Mouse (Mus musculus): ENCODE results near the gene Crabp1. TPM values are rescaled to one million over a fixed set of nuclear protein-coding genes. Genes with fewer than 3 reads are reported as not detected.

Gene Crabp1
- 21.4 and 24.5 TPM in 2 replicates for polyA plus RNA-seq (2016; fragmentation: Nextera tagmentation; extraction: Ambion mirVana)

DNA sequence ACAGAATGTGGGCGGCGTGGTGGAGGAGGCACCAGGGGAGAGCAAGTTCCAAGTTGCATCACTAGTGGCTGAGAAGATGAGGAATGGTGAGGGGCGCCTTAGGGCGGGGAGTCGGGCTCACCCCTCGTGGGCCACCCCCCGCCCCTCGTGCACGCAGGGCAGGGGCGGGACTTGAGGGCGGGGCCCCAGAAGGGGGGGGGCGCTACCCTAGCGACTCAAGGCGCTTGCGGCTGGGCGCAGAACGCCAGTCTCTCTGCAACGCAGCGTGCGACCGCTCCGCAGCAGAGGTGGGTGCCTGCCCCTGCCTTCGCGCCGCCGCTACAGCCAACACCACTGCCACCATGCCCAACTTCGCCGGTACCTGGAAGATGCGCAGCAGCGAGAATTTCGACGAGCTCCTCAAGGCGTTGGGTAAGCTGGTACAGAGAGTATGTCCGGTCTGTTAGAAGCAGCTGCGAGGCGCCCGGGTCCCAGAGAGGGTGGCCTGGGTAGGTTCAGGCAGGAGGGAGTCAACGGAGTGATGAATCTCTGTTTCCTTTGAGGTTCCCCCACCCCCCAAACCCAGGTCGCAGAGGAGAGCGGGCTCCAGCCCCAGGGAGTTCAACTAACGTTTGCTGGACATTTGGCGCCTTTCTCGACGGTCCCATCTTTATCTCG lies at the start of gene Crabp1:
Gene Crabp1, plus strand, starts transcription at position 188 of the 657 bp plus-strand sequence.
- H3K9ac ChIP-seq: peak within 1 kb of the TSS; percentile 58
- no peak; the same call in 1 of the 2 replicates for ATAC-seq (ENCODE audit: insufficient number of reproducible peaks, low FRiP score)
- WGBS: under 1% methylated on average over 41 of the region's 45 CpGs

GRCm38 (mm10) chr9:54715776-54716175 lies 48.8 kb upstream of the Crabp1 start:
- H3K9me3 ChIP-seq (replicated peaks): no peaks in the 10 kb centered on the region
- H3K36me3 ChIP-seq: peaks cover 95% of the 10 kb centered on the region
- no peak overlapping the region for H3K27ac ChIP-seq (ENCODE audit: poor library complexity, severe bottlenecking)
- 86% methylated on average over 3 of the region's 3 CpGs for WGBS
- no peaks in the 10 kb centered on the region for H3K27me3 ChIP-seq (replicated peaks)
- no peak overlapping the region for H3K9ac ChIP-seq
- no peak overlapping the region for H3K4me3 ChIP-seq
- no peak for ATAC-seq (ENCODE audit: insufficient number of reproducible peaks, low FRiP score)
- no peak overlapping the region for H3K4me2 ChIP-seq
- no peaks in the 10 kb centered on the region for H3K4me1 ChIP-seq (replicated peaks)

More for the DNA sequence above, at the start of gene Crabp1:
- peak within 1 kb of the TSS; percentile 48 for H3K4me3 ChIP-seq
- peak within 1 kb of the TSS; percentile 73 for H3K4me2 ChIP-seq
- H3K9me3 ChIP-seq (replicated peaks): no peaks in the 10 kb centered on the region
- peaks cover 22% of the 10 kb centered on the region for H3K4me1 ChIP-seq (replicated peaks)
- no peaks in the 10 kb centered on the region for H3K36me3 ChIP-seq
- peaks cover 82% of the 10 kb centered on the region for H3K27me3 ChIP-seq (replicated peaks)
- H3K27ac ChIP-seq (ENCODE audit: poor library complexity, severe bottlenecking): no peak within 1 kb of the TSS

DNA sequence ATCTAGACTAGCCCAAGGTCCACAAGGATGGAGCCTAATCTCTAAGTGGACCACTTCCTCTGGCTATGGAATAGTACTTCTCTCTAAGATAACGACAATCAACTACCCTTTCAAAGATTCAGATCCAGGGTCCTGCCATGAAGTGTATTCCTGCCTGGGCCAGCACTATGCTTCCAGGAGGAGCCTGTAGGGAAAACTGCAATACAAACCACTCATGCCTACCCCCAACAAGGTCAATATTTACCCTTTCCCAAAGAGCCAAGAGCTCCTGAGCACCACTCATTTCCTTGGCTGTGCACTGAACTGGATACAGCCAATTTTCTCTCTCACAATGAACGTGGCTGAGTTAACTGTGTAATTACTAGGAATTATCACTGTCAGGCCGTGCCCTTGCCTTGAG lies 47.0 kb upstream of the Crabp1 start:
- H3K27me3 ChIP-seq (replicated peaks): no peaks in the 10 kb centered on the region
- no peaks in the 10 kb centered on the region for H3K4me1 ChIP-seq (replicated peaks)
- WGBS: 83% methylated on average over 3 of the region's 3 CpGs

GRCm38 (mm10) chr9:54722156-54722555 lies 42.4 kb upstream of the Crabp1 start:
- 86% methylated on average over 7 of the region's 7 CpGs for WGBS
- H3K9ac ChIP-seq: no peak overlapping the region
- H3K4me1 ChIP-seq (replicated peaks): no peaks in the 10 kb centered on the region
- H3K4me2 ChIP-seq: no peak overlapping the region
- no peaks in the 10 kb centered on the region for H3K27me3 ChIP-seq (replicated peaks)
- no peak for ATAC-seq (ENCODE audit: insufficient number of reproducible peaks, low FRiP score)
- H3K9me3 ChIP-seq (replicated peaks): no peaks in the 10 kb centered on the region
- no peak overlapping the region for H3K4me3 ChIP-seq
- H3K27ac ChIP-seq (ENCODE audit: poor library complexity, severe bottlenecking): no peak overlapping the region; the same call in 1 of the 2 replicates
- peaks cover 89% of the 10 kb centered on the region for H3K36me3 ChIP-seq

More for the DNA sequence above, 47.0 kb upstream of the Crabp1 start:
- peaks cover 91% of the 10 kb centered on the region for H3K36me3 ChIP-seq
- no peak for ATAC-seq (ENCODE audit: insufficient number of reproducible peaks, low FRiP score)
- no peak overlapping the region for H3K27ac ChIP-seq (ENCODE audit: poor library complexity, severe bottlenecking)
- no peak overlapping the region for H3K4me2 ChIP-seq
- no peaks in the 10 kb centered on the region for H3K9me3 ChIP-seq (replicated peaks)
- no peak overlapping the region for H3K4me3 ChIP-seq
- H3K9ac ChIP-seq: no peak overlapping the region

- H3K27me3 ChIP-seq (replicated peaks): no peaks in the 10 kb centered on the region
- 88% methylated on average over 4 of the region's 4 CpGs for WGBS
- ATAC-seq (ENCODE audit: insufficient number of reproducible peaks, low FRiP score): no peak
These were observed 42.0 kb upstream of the Crabp1 start for GRCm38 (mm10) chr9:54722596-54722995.

DNA sequence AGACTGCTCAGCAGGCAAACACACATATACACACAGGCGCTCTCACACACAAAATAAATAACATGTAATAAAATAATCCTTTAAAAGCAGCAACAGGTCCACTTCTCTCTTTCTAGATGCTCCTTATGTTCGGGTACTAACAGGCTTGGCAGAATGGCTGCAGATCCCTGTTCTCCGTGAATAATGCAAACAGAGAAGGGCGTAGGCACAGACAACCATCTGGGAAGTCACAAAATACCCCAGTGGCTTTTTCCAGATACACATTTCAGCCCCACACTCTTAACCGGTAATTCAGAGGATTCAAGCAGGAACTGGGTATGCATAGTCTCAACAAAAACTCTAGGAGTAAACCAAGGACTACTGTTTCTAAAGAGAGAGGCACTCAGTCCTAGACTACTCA lies 38.2 kb upstream of the Crabp1 start:
- H3K4me2 ChIP-seq: no peak overlapping the region
- no peaks in the 10 kb centered on the region for H3K4me1 ChIP-seq (replicated peaks)
- no peak overlapping the region for H3K4me3 ChIP-seq
- H3K27ac ChIP-seq (ENCODE audit: poor library complexity, severe bottlenecking): no peak overlapping the region
- no peak overlapping the region for H3K9ac ChIP-seq
- H3K9me3 ChIP-seq (replicated peaks): no peaks in the 10 kb centered on the region
- 86% methylated on average over 5 of the region's 5 CpGs for WGBS
- H3K27me3 ChIP-seq (replicated peaks): no peaks in the 10 kb centered on the region
- ATAC-seq (ENCODE audit: insufficient number of reproducible peaks, low FRiP score): no peak
- H3K36me3 ChIP-seq: peaks cover 82% of the 10 kb centered on the region

More at GRCm38 (mm10) chr9:54722596-54722995, 42.0 kb upstream of the Crabp1 start:
- H3K36me3 ChIP-seq: peaks cover 90% of the 10 kb centered on the region
- no peak overlapping the region; the same call in 1 of the 2 replicates for H3K27ac ChIP-seq (ENCODE audit: poor library complexity, severe bottlenecking)
- no peaks in the 10 kb centered on the region for H3K9me3 ChIP-seq (replicated peaks)
- H3K4me1 ChIP-seq (replicated peaks): no peaks in the 10 kb centered on the region
- H3K4me2 ChIP-seq: no peak overlapping the region
- H3K9ac ChIP-seq: no peak overlapping the region
- H3K4me3 ChIP-seq: no peak overlapping the region

- no peak overlapping the region for H3K27ac ChIP-seq (ENCODE audit: poor library complexity, severe bottlenecking)
- H3K4me1 ChIP-seq (replicated peaks): peaks cover 20% of the 10 kb centered on the region
- no peak overlapping the region for H3K9ac ChIP-seq
- H3K4me2 ChIP-seq: no peak overlapping the region
- no peaks in the 10 kb centered on the region for H3K27me3 ChIP-seq (replicated peaks)
- H3K36me3 ChIP-seq: peaks cover 28% of the 10 kb centered on the region
- 95% methylated on average over 2 of the region's 2 CpGs for WGBS
- H3K4me3 ChIP-seq: no peak overlapping the region
- no peaks in the 10 kb centered on the region for H3K9me3 ChIP-seq (replicated peaks)
- no peak for ATAC-seq (ENCODE audit: insufficient number of reproducible peaks, low FRiP score)
These were observed 32.4 kb upstream of the Crabp1 start for GRCm38 (mm10) chr9:54732122-54732521.

GRCm38 (mm10) chr9:54733921-54734638 lies 30.5 kb upstream of the Crabp1 start, which contains the start of gene Wdr61:
Gene Wdr61, minus strand, starts transcription at chr9:54734519.
- Histone ChIP-seq H3K4me1 (replicated peaks) (peaks cover 20% of the 10 kb centered on the region), H3K36me3 (peaks cover 9% of the 10 kb centered on the region), H3K27ac (ENCODE audit: poor library complexity, severe bottlenecking) (peak within 1 kb of the TSS; percentile 72), H3K27me3 (replicated peaks) (no peaks in the 10 kb centered on the region), H3K4me3 (peak within 1 kb of the TSS; percentile 75), H3K4me2 (peak within 1 kb of the TSS; percentile 88), H3K9ac (peak within 1 kb of the TSS; percentile 92), H3K9me3 (replicated peaks) (no peaks in the 10 kb centered on the region)
- WGBS: 1% methylated on average over 32 of the region's 32 CpGs
- peak; percentile 98 for ATAC-seq (ENCODE audit: insufficient number of reproducible peaks, low FRiP score)

DNA sequence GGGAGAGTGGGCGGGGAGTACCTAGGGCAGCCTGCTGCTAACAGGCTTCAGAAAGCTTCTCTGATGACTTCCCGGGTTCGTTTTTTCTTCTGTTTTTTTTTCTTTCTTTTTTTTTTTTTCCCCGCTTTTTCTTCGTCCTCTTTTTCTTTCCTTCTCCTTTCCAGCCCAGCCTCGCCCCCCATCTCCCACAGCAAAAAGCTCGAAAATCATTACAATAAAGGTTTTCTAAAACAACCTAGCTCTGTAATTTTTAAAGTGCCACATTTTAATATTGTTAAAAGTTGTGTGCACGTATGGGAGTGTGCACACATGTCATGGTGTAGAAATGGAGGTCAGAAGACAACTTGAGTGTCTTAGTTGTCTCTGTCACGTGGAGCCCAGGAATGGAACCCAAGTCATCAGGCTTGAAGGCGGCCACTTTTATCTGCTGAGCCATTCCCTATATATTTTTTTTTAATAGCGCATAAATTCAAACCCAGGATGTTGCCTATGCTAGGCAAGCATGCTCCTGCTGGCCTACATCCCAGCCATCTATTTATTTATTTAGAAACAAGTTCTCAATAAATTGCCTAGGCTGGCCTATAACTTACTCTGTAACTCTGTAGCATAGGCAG lies 29.8 kb upstream of the Crabp1 start:
- H3K27ac ChIP-seq (ENCODE audit: poor library complexity, severe bottlenecking): no peak overlapping the region
- H3K9ac ChIP-seq: 0 out of 2 replicates have a peak overlapping the region, but pooled peaks have one; percentile 24
- no peaks in the 10 kb centered on the region for H3K27me3 ChIP-seq (replicated peaks)
- no peaks in the 10 kb centered on the region for H3K9me3 ChIP-seq (replicated peaks)
- H3K4me1 ChIP-seq (replicated peaks): peaks cover 20% of the 10 kb centered on the region
- H3K4me2 ChIP-seq: peak overlapping the region; percentile 88
- WGBS: 21% methylated on average over 11 of the region's 11 CpGs
- peaks cover 2% of the 10 kb centered on the region; the same call in 1 of the 2 replicates for H3K36me3 ChIP-seq
- H3K4me3 ChIP-seq: peak overlapping the region; percentile 75
- no peak for ATAC-seq (ENCODE audit: insufficient number of reproducible peaks, low FRiP score)

DNA sequence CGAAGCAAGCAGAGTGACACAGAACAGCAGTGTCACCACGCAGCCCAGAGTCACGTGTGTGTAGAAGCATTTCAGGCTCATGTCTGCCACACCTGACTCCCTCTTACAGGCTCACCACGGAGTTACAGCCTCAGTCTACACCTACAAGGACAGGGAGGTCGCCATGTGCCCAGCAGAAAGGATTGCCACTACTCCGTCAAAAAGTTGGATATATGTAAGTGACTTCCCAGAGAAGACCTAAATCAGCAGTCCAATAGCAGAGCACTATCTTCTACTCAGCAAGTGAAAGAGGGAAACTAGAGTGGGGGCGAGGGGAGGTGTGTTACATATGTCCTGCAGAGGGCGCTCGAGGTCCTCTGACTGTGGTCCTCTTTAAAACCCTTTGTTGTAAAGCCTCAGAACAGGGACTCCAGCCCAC lies 28.3 kb upstream of the Crabp1 start:
- H3K36me3 ChIP-seq: no peaks in the 10 kb centered on the region
- H3K9ac ChIP-seq: no peak overlapping the region
- 11% methylated on average over 9 of the region's 9 CpGs for WGBS
- H3K4me3 ChIP-seq: peak overlapping the region; percentile 14
- peaks cover 4% of the 10 kb centered on the region; the same call in 1 of the 2 replicates for H3K27me3 ChIP-seq (replicated peaks)
- H3K27ac ChIP-seq (ENCODE audit: poor library complexity, severe bottlenecking): no peak overlapping the region
- peak overlapping the region; percentile 46 for H3K4me2 ChIP-seq
- no peak for ATAC-seq (ENCODE audit: insufficient number of reproducible peaks, low FRiP score)
- H3K4me1 ChIP-seq (replicated peaks): peaks cover 24% of the 10 kb centered on the region
- no peaks in the 10 kb centered on the region for H3K9me3 ChIP-seq (replicated peaks)

- ATAC-seq (ENCODE audit: insufficient number of reproducible peaks, low FRiP score): no peak
- 20% methylated on average over 3 of the region's 3 CpGs for WGBS
These were observed 26.2 kb upstream of the Crabp1 start for GRCm38 (mm10) chr9:54738376-54738775.

More at GRCm38 (mm10) chr9:54738376-54738775, 26.2 kb upstream of the Crabp1 start:
- Histone ChIP-seq H3K9ac (no peak overlapping the region), H3K4me2 (no peak overlapping the region), H3K4me3 (no peak overlapping the region), H3K9me3 (replicated peaks) (no peaks in the 10 kb centered on the region), H3K27me3 (replicated peaks) (peaks cover 11% of the 10 kb centered on the region; the same call in 1 of the 2 replicates), H3K36me3 (no peaks in the 10 kb centered on the region), H3K27ac (ENCODE audit: poor library complexity, severe bottlenecking) (no peak overlapping the region), H3K4me1 (replicated peaks) (peaks cover 17% of the 10 kb centered on the region)

All from heart, embryonic 12.5 days (tissue).